Comparison of ENCODE assay signal across 28 mouse cellular contexts in genomic region chr4:99792365-99792764, GRCm38 (mm10). TPM values are rescaled to one million over a fixed set of nuclear protein-coding genes. Genes with fewer than 3 reads are reported as not detected.
DNase-seq lines count a peak whose midpoint lies in the region; ATAC-seq and TF ChIP-seq lines count a peak whose summit lies in the region.
"Had no signal": no experiment of that assay in that cellular context is flagged by ENCODE, and none has a peak within 500 bp of the region (broad histone marks: within the 10 kb centered on the region; RNA-seq: fewer than 3 reads in every experiment).

No protein-coding gene starts in this region.

- H3K4me1 ChIP-seq in liver, embryonic 11.5 days (replicated peaks; ENCODE audit: control insufficient read depth, insufficient read depth, low read length): no peaks in the 10 kb centered on the region
- H3K4me1 ChIP-seq in liver, postnatal 0 days (ENCODE audit: insufficient read depth): no peaks in the 10 kb centered on the region
- H3K4me1 ChIP-seq: embryonic facial prominence, embryonic 12.5 days; heart, embryonic 12.5 days; hindbrain, embryonic 13.5 days; limb, embryonic 12.5 days; liver, embryonic 12.5 days; neural tube, embryonic 13.5 days had no signal

- WGBS in liver, embryonic 11.5 days: 68% methylated on average over 6 of the region's 6 CpGs
- 61% methylated on average over 6 of the region's 6 CpGs for WGBS in liver, postnatal 0 days (ENCODE audit: insufficient replicate concordance)

- no peaks in the 10 kb centered on the region for H3K27me3 ChIP-seq in liver, embryonic 11.5 days (replicated peaks; ENCODE audit: control insufficient read depth, insufficient read depth, low read length)
- H3K27me3 ChIP-seq in liver, postnatal 0 days (ENCODE audit: insufficient read depth, low read length): no peaks in the 10 kb centered on the region
- H3K27me3 ChIP-seq: embryonic facial prominence, embryonic 12.5 days; heart, embryonic 12.5 days; hindbrain, embryonic 13.5 days; limb, embryonic 12.5 days; liver, embryonic 12.5 days; neural tube, embryonic 13.5 days had no signal

- no peaks in the 10 kb centered on the region for H3K9me3 ChIP-seq in liver, embryonic 11.5 days (ENCODE audit: control insufficient read depth, low read length)
- H3K9me3 ChIP-seq in liver, postnatal 0 days (ENCODE audit: low read length): no peaks in the 10 kb centered on the region
- H3K9me3 ChIP-seq: embryonic facial prominence, embryonic 12.5 days; heart, embryonic 12.5 days; limb, embryonic 12.5 days; liver, embryonic 12.5 days; neural tube, embryonic 13.5 days had no signal

- no peak overlapping the region for H3K4me3 ChIP-seq in liver, embryonic 11.5 days (ENCODE audit: low read depth, low read length)
- H3K4me3 ChIP-seq in liver, postnatal 0 days (ENCODE audit: low read depth, low read length): no peak overlapping the region
- H3K4me3 ChIP-seq: embryonic facial prominence, embryonic 12.5 days; heart, embryonic 12.5 days; hindbrain, embryonic 13.5 days; limb, embryonic 12.5 days; liver, embryonic 12.5 days; myocyte; neural tube, embryonic 13.5 days had no signal

- no peak overlapping the region for H3K4me2 ChIP-seq in liver, embryonic 11.5 days
- H3K4me2 ChIP-seq in liver, postnatal 0 days (ENCODE audit: low read depth, low read length): no peak overlapping the region
- H3K4me2 ChIP-seq: embryonic facial prominence, embryonic 12.5 days; heart, embryonic 12.5 days; hindbrain, embryonic 13.5 days; limb, embryonic 12.5 days; liver, embryonic 12.5 days; neural tube, embryonic 13.5 days had no signal

- H3K9ac ChIP-seq in liver, embryonic 11.5 days (ENCODE audit: low read depth, low read length): no peak overlapping the region
- H3K9ac ChIP-seq in liver, postnatal 0 days (replicated peaks): no peak overlapping the region
- H3K9ac ChIP-seq: embryonic facial prominence, embryonic 12.5 days; forebrain, postnatal 0 days; heart, embryonic 12.5 days; hindbrain, embryonic 13.5 days; limb, embryonic 12.5 days; liver, embryonic 12.5 days; neural tube, embryonic 13.5 days had no signal

- no peak for DNase-seq in liver, embryonic 11.5 days (ENCODE audit: low spot score)
- no peak for DNase-seq in liver, postnatal 0 days
- DNase-seq in ES-CJ7 (ENCODE audit: low read depth, low spot score): peak; percentile 28
- DNase-seq in embryo, embryonic 10.5 days (ENCODE audit: low spot score): peak; percentile 21
- peak; percentile 7 for DNase-seq in mesoderm, embryonic 11.5 days (ENCODE audit: low read depth, low spot score)
- no peak for DNase-seq in left cerebral cortex, postnatal 10 days (ENCODE audit: extremely low spot score in 1 of 2, low spot score in 2 of 2)
- DNase-seq in cerebellum, adult 18-20 months: no peak
- DNase-seq: adrenal gland, postnatal 36 days; cerebellum, adult 9-11 months; forebrain, postnatal 0 days; gastrocnemius, postnatal 25 days; heart, adult 18-20 months; heart, postnatal 10 days; kidney, adult 8-10 months; kidney, postnatal 36 days; layer of hippocampus, postnatal 36 days; lung, adult 2 months; midbrain, embryonic 14.5 days; right cerebral cortex, adult 18-20 months; right cerebral cortex, postnatal 4 days; thymus, postnatal 14 days had no signal

- no peak for TF ChIP-seq CTCF in liver, postnatal 0 days (IDR thresholded peaks at IDR 0.05; ENCODE audit: low read depth)

- H3K27ac ChIP-seq in liver, embryonic 11.5 days (ENCODE audit: low read depth, low read length): no peak overlapping the region
- no peak overlapping the region for H3K27ac ChIP-seq in liver, postnatal 0 days (ENCODE audit: low read depth)
- H3K27ac ChIP-seq: embryonic facial prominence, embryonic 12.5 days; hindbrain, embryonic 13.5 days; limb, embryonic 12.5 days; liver, embryonic 12.5 days; neural tube, embryonic 13.5 days had no signal

- H3K36me3 ChIP-seq in liver, embryonic 11.5 days (ENCODE audit: control insufficient read depth, insufficient read depth, low read length): no peaks in the 10 kb centered on the region
- no peaks in the 10 kb centered on the region for H3K36me3 ChIP-seq in liver, postnatal 0 days (replicated peaks; ENCODE audit: insufficient read depth, low read length)
- H3K36me3 ChIP-seq: embryonic facial prominence, embryonic 12.5 days had no signal

- intact Hi-C loops in left cerebral cortex, postnatal 10 days (cut with DNase I): no loop called here

- TF ChIP-seq EP300 in liver, postnatal 0 days (IDR thresholded peaks at IDR 0.05; ENCODE audit: low read depth): no peak

- 0 out of 2 replicates have a peak, but pooled peaks have one; percentile 23 for ATAC-seq in liver, embryonic 11.5 days (replicated peaks; ENCODE audit: low FRiP score)
- ATAC-seq in liver, postnatal 0 days: no peak
- ATAC-seq: forebrain, postnatal 0 days; liver, embryonic 12.5 days had no signal

RNA-seq across cellular contexts. Expression of gene Efcab7, which starts 36.6 kb away (rescaled TPM):
- polyA plus RNA-seq in liver, embryonic 11.5 days (2014; fragmentation: Nextera tagmentation; extraction: Ambion mirVana): 14.3 and 16.2 TPM in 2 replicates
- polyA plus RNA-seq in liver, postnatal 0 days (2015; fragmentation: Nextera tagmentation; extraction: Ambion mirVana): 2.6 and 3.0 TPM in 2 replicates
- 1 to 10 TPM; 7.5 to 8.0 TPM for total RNA-seq in left cerebral cortex, postnatal 10 days (2021)

Comparison
In these comparisons a context has a peak if more than half of its experiments do, and no peak if none do; other contexts are left out.
1. DNase-seq: peak in ES-CJ7 (single experiment), embryo, embryonic 10.5 days (single experiment) and mesoderm, embryonic 11.5 days (single experiment); none in liver, embryonic 11.5 days (single experiment), liver, postnatal 0 days (single experiment), left cerebral cortex, postnatal 10 days (0 of 2) and cerebellum, adult 18-20 months (0 of 2).